Mouse (Mus musculus): ENCODE measurements at regions not wholly inside any gene's neighbourhood (a gene's known extent, or its start where the extent isn't known, plus 50 kb on each side); places are given as distances from the start of the nearest gene placed in this dataset.

GRCm38 (mm10) chr14:79929451-79929850 lies 54.4 kb upstream of the Olfm4 start:
- Histone ChIP-seq H3K36me3 (ENCODE audit: control insufficient read depth, insufficient read depth, low read length) (no peaks in the 10 kb centered on the region), H3K9me3 (ENCODE audit: control insufficient read depth, low read length) (no peaks in the 10 kb centered on the region), H3K27me3 (ENCODE audit: control insufficient read depth, insufficient read depth, low read length) (no peaks in the 10 kb centered on the region), H3K4me2 (ENCODE audit: low read depth) (no peak overlapping the region), H3K4me3 (ENCODE audit: low read depth, low read length) (no peak overlapping the region), H3K4me1 (ENCODE audit: control insufficient read depth, insufficient read depth, low read length) (no peaks in the 10 kb centered on the region), H3K9ac (ENCODE audit: low read length) (no peak overlapping the region), H3K27ac (ENCODE audit: low read depth, low read length) (no peak overlapping the region)
- ATAC-seq (ENCODE audit: insufficient read depth, low FRiP score, low TSS enrichment): no peak
- WGBS: 78% methylated on average over 3 of the region's 3 CpGs
- no peak for DNase-seq (ENCODE audit: low spot score)

GRCm38 (mm10) chr14:79927161-79927560 lies 56.7 kb upstream of the Olfm4 start:
- 76% methylated on average over 1 of the region's 1 CpGs for WGBS
- H3K4me3 ChIP-seq (ENCODE audit: low read depth, low read length): no peak overlapping the region

GRCm38 (mm10) chr14:79916960-79917848 lies 66.7 kb upstream of the Olfm4 start:
- Histone ChIP-seq H3K36me3 (ENCODE audit: control insufficient read depth, insufficient read depth, low read length) (no peaks in the 10 kb centered on the region), H3K27ac (ENCODE audit: low read depth, low read length) (no peak overlapping the region), H3K4me3 (ENCODE audit: low read depth, low read length) (no peak overlapping the region), H3K27me3 (ENCODE audit: control insufficient read depth, insufficient read depth, low read length) (no peaks in the 10 kb centered on the region), H3K4me2 (ENCODE audit: low read depth) (no peak overlapping the region), H3K4me1 (ENCODE audit: control insufficient read depth, insufficient read depth, low read length) (no peaks in the 10 kb centered on the region; the same call in 1 of the 2 replicates), H3K9ac (ENCODE audit: low read length) (no peak overlapping the region), H3K9me3 (ENCODE audit: control insufficient read depth, low read length) (no peaks in the 10 kb centered on the region)
- ATAC-seq (ENCODE audit: insufficient read depth, low FRiP score, low TSS enrichment): peak; percentile 67; the same call in 1 of the 2 replicates
- peak; percentile 19 for DNase-seq (ENCODE audit: low spot score)
- 46% methylated on average over 9 of the region's 9 CpGs for WGBS

More at GRCm38 (mm10) chr14:79927161-79927560, 56.7 kb upstream of the Olfm4 start:
- DNase-seq (ENCODE audit: low spot score): no peak
- no peak for ATAC-seq (ENCODE audit: insufficient read depth, low FRiP score, low TSS enrichment)
- Histone ChIP-seq H3K27ac (ENCODE audit: low read depth, low read length) (no peak overlapping the region), H3K9me3 (ENCODE audit: control insufficient read depth, low read length) (no peaks in the 10 kb centered on the region), H3K27me3 (ENCODE audit: control insufficient read depth, insufficient read depth, low read length) (no peaks in the 10 kb centered on the region), H3K36me3 (ENCODE audit: control insufficient read depth, insufficient read depth, low read length) (no peaks in the 10 kb centered on the region), H3K4me2 (ENCODE audit: low read depth) (no peak overlapping the region), H3K4me1 (ENCODE audit: control insufficient read depth, insufficient read depth, low read length) (no peaks in the 10 kb centered on the region), H3K9ac (ENCODE audit: low read length) (no peak overlapping the region)

GRCm38 (mm10) chr14:79914966-79915365 lies 68.9 kb upstream of the Olfm4 start:
- no peaks in the 10 kb centered on the region for H3K36me3 ChIP-seq (ENCODE audit: control insufficient read depth, insufficient read depth, low read length)
- H3K4me1 ChIP-seq (ENCODE audit: control insufficient read depth, insufficient read depth, low read length): no peaks in the 10 kb centered on the region; the same call in 1 of the 2 replicates
- no peak overlapping the region for H3K4me2 ChIP-seq (ENCODE audit: low read depth)
- no peak overlapping the region for H3K9ac ChIP-seq (ENCODE audit: low read length)
- ATAC-seq (ENCODE audit: insufficient read depth, low FRiP score, low TSS enrichment): no peak
- no peaks in the 10 kb centered on the region for H3K9me3 ChIP-seq (ENCODE audit: control insufficient read depth, low read length)
- H3K27me3 ChIP-seq (ENCODE audit: control insufficient read depth, insufficient read depth, low read length): no peaks in the 10 kb centered on the region
- no peak overlapping the region for H3K4me3 ChIP-seq (ENCODE audit: low read depth, low read length)
- WGBS: 88% methylated on average over 4 of the region's 4 CpGs
- H3K27ac ChIP-seq (ENCODE audit: low read depth, low read length): no peak overlapping the region
- DNase-seq (ENCODE audit: low spot score): no peak

- H3K4me1 ChIP-seq (ENCODE audit: control insufficient read depth, insufficient read depth, low read length): no peaks in the 10 kb centered on the region; the same call in 1 of the 2 replicates
- ATAC-seq (ENCODE audit: insufficient read depth, low FRiP score, low TSS enrichment): no peak
- no peak overlapping the region for H3K27ac ChIP-seq (ENCODE audit: low read depth, low read length)
- no peak overlapping the region for H3K9ac ChIP-seq (ENCODE audit: low read length)
- DNase-seq (ENCODE audit: low spot score): no peak
- no peaks in the 10 kb centered on the region for H3K9me3 ChIP-seq (ENCODE audit: control insufficient read depth, low read length)
- no peaks in the 10 kb centered on the region for H3K36me3 ChIP-seq (ENCODE audit: control insufficient read depth, insufficient read depth, low read length)
- H3K4me2 ChIP-seq (ENCODE audit: low read depth): no peak overlapping the region
- H3K4me3 ChIP-seq (ENCODE audit: low read depth, low read length): no peak overlapping the region
- H3K27me3 ChIP-seq (ENCODE audit: control insufficient read depth, insufficient read depth, low read length): no peaks in the 10 kb centered on the region
Observed at GRCm38 (mm10) chr14:79913315-79913714, 70.6 kb upstream of the Olfm4 start.

- Histone ChIP-seq H3K36me3 (ENCODE audit: control insufficient read depth, insufficient read depth, low read length) (no peaks in the 10 kb centered on the region), H3K9me3 (ENCODE audit: control insufficient read depth, low read length) (no peaks in the 10 kb centered on the region), H3K4me2 (ENCODE audit: low read depth) (no peak overlapping the region), H3K4me1 (ENCODE audit: control insufficient read depth, insufficient read depth, low read length) (no peaks in the 10 kb centered on the region; the same call in 1 of the 2 replicates), H3K27me3 (ENCODE audit: control insufficient read depth, insufficient read depth, low read length) (no peaks in the 10 kb centered on the region), H3K4me3 (ENCODE audit: low read depth, low read length) (no peak overlapping the region), H3K27ac (ENCODE audit: low read depth, low read length) (no peak overlapping the region), H3K9ac (ENCODE audit: low read length) (no peak overlapping the region)
- ATAC-seq (ENCODE audit: insufficient read depth, low FRiP score, low TSS enrichment) (no peak), DNase-seq (ENCODE audit: low spot score) (peak; percentile 60)
- 55% methylated on average over 4 of the region's 4 CpGs for WGBS
Observed at GRCm38 (mm10) chr14:79912610-79913009, 71.3 kb upstream of the Olfm4 start.

- no peak overlapping the region for H3K4me2 ChIP-seq (ENCODE audit: low read depth)
- no peak overlapping the region for H3K27ac ChIP-seq (ENCODE audit: low read depth, low read length)
- no peak overlapping the region for H3K4me3 ChIP-seq (ENCODE audit: low read depth, low read length)
- no peaks in the 10 kb centered on the region for H3K36me3 ChIP-seq (ENCODE audit: control insufficient read depth, insufficient read depth, low read length)
- no peak overlapping the region for H3K9ac ChIP-seq (ENCODE audit: low read length)
- no peaks in the 10 kb centered on the region for H3K9me3 ChIP-seq (ENCODE audit: control insufficient read depth, low read length)
- no peaks in the 10 kb centered on the region for H3K4me1 ChIP-seq (ENCODE audit: control insufficient read depth, insufficient read depth, low read length)
- DNase-seq (ENCODE audit: low spot score) (no peak), ATAC-seq (ENCODE audit: insufficient read depth, low FRiP score, low TSS enrichment) (no peak)
- WGBS: 19% methylated on average over 4 of the region's 4 CpGs
- H3K27me3 ChIP-seq (ENCODE audit: control insufficient read depth, insufficient read depth, low read length): no peaks in the 10 kb centered on the region
Observed at GRCm38 (mm10) chr14:79907761-79908160, 76.1 kb upstream of the Olfm4 start.

- H3K9ac ChIP-seq (ENCODE audit: low read length): no peak overlapping the region
- H3K4me1 ChIP-seq (ENCODE audit: control insufficient read depth, insufficient read depth, low read length): no peaks in the 10 kb centered on the region
- no peak overlapping the region for H3K4me2 ChIP-seq (ENCODE audit: low read depth)
- H3K36me3 ChIP-seq (ENCODE audit: control insufficient read depth, insufficient read depth, low read length): no peaks in the 10 kb centered on the region
- H3K27me3 ChIP-seq (ENCODE audit: control insufficient read depth, insufficient read depth, low read length): no peaks in the 10 kb centered on the region
- peak; percentile 38 for DNase-seq (ENCODE audit: low spot score)
- H3K4me3 ChIP-seq (ENCODE audit: low read depth, low read length): no peak overlapping the region
- ATAC-seq (ENCODE audit: insufficient read depth, low FRiP score, low TSS enrichment): peak; percentile 64
- no peaks in the 10 kb centered on the region for H3K9me3 ChIP-seq (ENCODE audit: control insufficient read depth, low read length)
- no peak overlapping the region for H3K27ac ChIP-seq (ENCODE audit: low read depth, low read length)
- WGBS: 29% methylated on average over 2 of the region's 2 CpGs
Observed at GRCm38 (mm10) chr14:79905574-79905973, 78.3 kb upstream of the Olfm4 start.

GRCm38 (mm10) chr14:79902355-79902754 lies 81.5 kb upstream of the Olfm4 start:
- Histone ChIP-seq H3K9me3 (ENCODE audit: control insufficient read depth, low read length) (no peaks in the 10 kb centered on the region), H3K4me1 (ENCODE audit: control insufficient read depth, insufficient read depth, low read length) (0 out of 2 replicates have a peak, but pooled peaks cover 3% of the 10 kb centered on the region), H3K27me3 (ENCODE audit: control insufficient read depth, insufficient read depth, low read length) (no peaks in the 10 kb centered on the region), H3K9ac (ENCODE audit: low read length) (no peak overlapping the region), H3K36me3 (ENCODE audit: control insufficient read depth, insufficient read depth, low read length) (no peaks in the 10 kb centered on the region), H3K27ac (ENCODE audit: low read depth, low read length) (no peak overlapping the region), H3K4me3 (ENCODE audit: low read depth, low read length) (no peak overlapping the region), H3K4me2 (ENCODE audit: low read depth) (no peak overlapping the region)
- DNase-seq (ENCODE audit: low spot score): no peak
- 13% methylated on average over 1 of the region's 1 CpGs for WGBS
- peak; percentile 36; the same call in 1 of the 2 replicates for ATAC-seq (ENCODE audit: insufficient read depth, low FRiP score, low TSS enrichment)
